Mouse (Mus musculus): ENCODE data around the gene Abca14. TPM values are rescaled to one million over a fixed set of nuclear protein-coding genes. Genes with fewer than 3 reads are reported as not detected.
A peak's percentile ranks its signal among the peaks of the same experiment; 100 is the strongest.
"Not testable (repeated sequence)": the region's sequence is repeated elsewhere in the genome, so short reads cannot be mapped to it uniquely, and the experiment has no call there.

Abca14 gene
- total and polyA plus RNA-seq, 3 experiments = not detected

DNA sequence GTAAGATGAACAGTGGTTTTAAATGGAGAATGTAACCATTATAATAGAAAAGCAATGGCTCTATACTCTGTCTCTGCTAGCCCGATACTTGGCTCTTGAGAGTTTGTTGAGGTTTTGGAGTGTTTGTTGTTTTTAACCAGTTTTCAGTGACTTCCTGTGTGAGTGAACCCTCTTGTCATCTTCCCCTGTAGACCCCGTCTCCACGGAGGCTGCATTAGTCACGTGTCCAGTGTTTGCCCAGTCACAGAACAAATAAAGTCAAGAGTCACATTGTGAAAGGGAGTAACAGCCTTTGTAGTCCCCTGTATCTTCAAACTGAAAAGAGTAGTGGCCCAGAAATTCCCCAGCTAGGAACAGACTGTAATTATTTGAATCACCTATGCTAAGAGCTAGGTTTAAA is 119.2 kb downstream of the Abca14 start:
- no peaks in the 10 kb centered on the region for H3K4me1 ChIP-seq (ENCODE audit: control insufficient read depth in 1 of 2, insufficient read depth in 2 of 2)
- H3K36me3 ChIP-seq (replicated peaks in 1 of 2; ENCODE audit: control insufficient read depth in 1 of 2, insufficient read depth in 1 of 2, low read length in 1 of 2) = no peaks in the 10 kb centered on the region
- H3K9ac ChIP-seq (ENCODE audit: insufficient read depth, low read depth) = no peak overlapping the region
- H3K27me3 ChIP-seq (replicated peaks) = no peaks in the 10 kb centered on the region
- H3K4me2 ChIP-seq (ENCODE audit: insufficient read depth, low read depth, poor library complexity, severe bottlenecking) = no peak overlapping the region
- in situ Hi-C loops (cut with MboI; ENCODE audit: low pct_ligation_motif_present, low pct_unique_long_range_greater_than_20kb, low sequenced_read_pairs) (loop anchor here (10.0 kb wide), 1 partner anchor 198 kb away; no protein-coding TSS in a partner anchor), dilution Hi-C loops (cut with MboI; ENCODE audit: extremely low pct_ligation_motif_present, extremely low pct_unique_long_range_greater_than_20kb, low sequenced_read_pairs) (no loop called here)
- H3K9me3 ChIP-seq (replicated peaks; ENCODE audit: low read length) = no peaks in the 10 kb centered on the region
- no peak for DNase-seq (ENCODE audit: extremely low read depth)
- no peak overlapping the region for H3K27ac ChIP-seq (ENCODE audit: insufficient read depth, low read depth)
- TF ChIP-seq USF2 (conservative IDR thresholded peaks at IDR 0.05; ENCODE audit: low read depth, low read length) (no peak), MEF2A (IDR thresholded peaks at IDR 0.05; ENCODE audit: borderline replicate concordance, low read depth, low read length) (no peak), POLR2A (IDR thresholded peaks at IDR 0.05; ENCODE audit: low read depth, low read length) (no peak), NRF1 (IDR thresholded peaks at IDR 0.05; ENCODE audit: low read depth, low read length) (no peak), ELF1 (IDR thresholded peaks at IDR 0.05; ENCODE audit: low read depth, low read length) (no peak)
- H3K79me2 ChIP-seq (replicated peaks; ENCODE audit: control insufficient read depth, extremely low read depth, insufficient read depth, poor library complexity, severe bottlenecking) = no peaks in the 10 kb centered on the region
- H3K4me3 ChIP-seq (replicated peaks in 1 of 3; ENCODE audit: low read depth in 2 of 3, low read length in 2 of 3, poor library complexity in 1 of 3) = no peak overlapping the region

DNA sequence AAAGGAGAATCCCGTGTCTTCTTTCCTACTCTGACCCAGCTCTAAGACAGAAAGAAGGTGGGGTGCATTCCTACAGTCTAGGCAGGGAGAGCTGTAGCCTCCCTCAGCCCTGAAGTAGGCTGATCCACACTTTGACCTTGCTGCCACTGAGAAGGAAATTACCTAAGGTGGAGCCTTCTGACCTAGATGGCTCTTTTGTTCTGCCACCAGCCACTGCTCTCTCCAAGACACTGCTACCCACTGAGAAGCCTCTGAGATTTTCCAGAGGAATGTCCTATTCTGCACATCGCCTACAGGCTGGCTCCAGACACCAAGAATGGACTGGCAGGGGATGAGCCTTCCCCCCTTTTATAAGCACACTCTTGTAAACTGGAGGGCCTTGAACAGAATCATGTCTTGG is 122.2 kb downstream of the Abca14 start:
- H3K27ac ChIP-seq (ENCODE audit: insufficient read depth, low read depth); H3K79me2 ChIP-seq (replicated peaks; ENCODE audit: control insufficient read depth, extremely low read depth, insufficient read depth, poor library complexity, severe bottlenecking); dilution Hi-C loops (cut with MboI; ENCODE audit: extremely low pct_ligation_motif_present, extremely low pct_unique_long_range_greater_than_20kb, low sequenced_read_pairs); H3K4me1 ChIP-seq (ENCODE audit: control insufficient read depth in 1 of 2, insufficient read depth in 2 of 2); H3K9me3 ChIP-seq (replicated peaks; ENCODE audit: low read length); DNase-seq (ENCODE audit: extremely low read depth); H3K4me3 ChIP-seq (replicated peaks in 1 of 3; ENCODE audit: low read depth in 2 of 3, low read length in 2 of 3, poor library complexity in 1 of 3); H3K27me3 ChIP-seq (replicated peaks); H3K4me2 ChIP-seq (ENCODE audit: insufficient read depth, low read depth, poor library complexity, severe bottlenecking); H3K36me3 ChIP-seq (replicated peaks in 1 of 2; ENCODE audit: control insufficient read depth in 1 of 2, insufficient read depth in 1 of 2, low read length in 1 of 2); H3K9ac ChIP-seq (ENCODE audit: insufficient read depth, low read depth): not testable (repeated sequence)
- in situ Hi-C loops (cut with MboI; ENCODE audit: low pct_ligation_motif_present, low pct_unique_long_range_greater_than_20kb, low sequenced_read_pairs) = loop anchor here (10.0 kb wide), 1 partner anchor 201 kb away; no protein-coding TSS in a partner anchor

DNA sequence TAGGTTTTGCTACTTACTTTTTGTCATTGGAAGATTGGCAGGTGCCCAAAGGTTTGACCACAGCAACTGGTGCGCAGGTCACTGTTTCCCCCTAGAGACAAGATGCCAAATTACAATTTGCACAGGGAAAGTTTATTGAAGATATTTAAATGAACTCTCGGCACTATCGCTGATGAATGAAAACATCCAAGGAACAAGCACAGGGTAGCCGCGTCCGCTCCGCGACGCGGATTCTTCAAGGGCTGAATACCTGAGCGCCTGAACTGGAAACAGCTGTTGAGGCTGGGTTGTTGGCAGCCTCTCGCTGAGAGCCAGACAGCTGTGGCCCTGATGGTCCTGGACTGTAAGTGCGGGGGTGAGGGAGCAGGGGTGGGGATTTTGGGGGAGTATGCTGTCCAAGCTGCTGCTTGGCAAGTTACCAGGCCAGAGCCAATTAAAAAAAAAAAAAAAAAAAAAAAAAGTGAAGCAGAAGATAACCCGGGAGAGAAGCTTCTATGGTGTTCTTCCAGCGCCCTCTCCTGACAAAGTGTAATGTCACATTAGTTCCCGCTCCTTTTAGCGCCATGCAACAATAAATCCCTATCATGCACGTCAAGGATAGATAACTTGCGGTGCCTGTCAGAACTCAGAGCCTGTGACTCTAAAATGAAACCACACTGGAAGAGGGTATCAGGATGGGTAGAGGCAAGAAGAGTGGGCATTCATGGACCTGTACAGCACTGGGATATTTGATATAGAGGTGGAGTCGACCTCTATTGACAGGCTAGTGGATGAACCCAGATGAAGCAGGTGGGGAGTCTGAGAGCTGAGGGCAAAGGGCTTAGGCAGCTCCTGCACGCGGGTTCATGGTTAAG is 123.7 kb downstream of the Abca14 start:
- Histone ChIP-seq H3K4me2 (ENCODE audit: insufficient read depth, low read depth, poor library complexity, severe bottlenecking) (peak overlapping the region; percentile 39), H3K4me1 (ENCODE audit: control insufficient read depth in 1 of 2, insufficient read depth in 2 of 2) (no peaks in the 10 kb centered on the region), H3K27me3 (replicated peaks) (peaks cover 6% of the 10 kb centered on the region), H3K79me2 (replicated peaks; ENCODE audit: control insufficient read depth, extremely low read depth, insufficient read depth, poor library complexity, severe bottlenecking) (no peaks in the 10 kb centered on the region), H3K9me3 (replicated peaks; ENCODE audit: low read length) (no peaks in the 10 kb centered on the region), H3K27ac (ENCODE audit: insufficient read depth, low read depth) (no peak overlapping the region), H3K9ac (ENCODE audit: insufficient read depth, low read depth) (no peak overlapping the region), H3K4me3 (replicated peaks in 1 of 3; ENCODE audit: low read depth in 2 of 3, low read length in 2 of 3, poor library complexity in 1 of 3) (no peak overlapping the region), H3K36me3 (replicated peaks in 1 of 2; ENCODE audit: control insufficient read depth in 1 of 2, insufficient read depth in 1 of 2, low read length in 1 of 2) (no peaks in the 10 kb centered on the region)
- in situ Hi-C loops (cut with MboI; ENCODE audit: low pct_ligation_motif_present, low pct_unique_long_range_greater_than_20kb, low sequenced_read_pairs) (loop anchor here (10.0 kb wide), 1 partner anchor 203 kb away; no protein-coding TSS in a partner anchor), dilution Hi-C loops (cut with MboI; ENCODE audit: extremely low pct_ligation_motif_present, extremely low pct_unique_long_range_greater_than_20kb, low sequenced_read_pairs) (no loop called here)
- DNase-seq (ENCODE audit: extremely low read depth) = peak; percentile 26
- TF ChIP-seq MYC (IDR thresholded peaks at IDR 0.05; ENCODE audit: low read depth, low read length) (no peak), MAX (IDR thresholded peaks at IDR 0.05; ENCODE audit: low read length) (no peak), JUN (IDR thresholded peaks at IDR 0.05; ENCODE audit: insufficient read depth, low read depth, low read length) (no peak), MAZ (IDR thresholded peaks at IDR 0.05; ENCODE audit: low read depth, low read length) (no peak), ETS1 (conservative IDR thresholded peaks at IDR 0.05; ENCODE audit: low read depth, low read length) (no peak), TBP (conservative IDR thresholded peaks at IDR 0.05; ENCODE audit: low read depth, low read length) (no peak), MXI1 (IDR thresholded peaks at IDR 0.05; ENCODE audit: low read depth, low read length) (no peak), TCF12 (IDR thresholded peaks at IDR 0.05; ENCODE audit: low read depth, low read length) (no peak), BHLHE40 (IDR thresholded peaks at IDR 0.05; ENCODE audit: low read depth, low read length) (no peak), SMC3 (IDR thresholded peaks at IDR 0.05; ENCODE audit: low read depth, low read length) (peak; percentile 39), ZNF384 (IDR thresholded peaks at IDR 0.05; ENCODE audit: low read depth, low read length) (peak; percentile 89), USF1 (IDR thresholded peaks at IDR 0.05; ENCODE audit: low read depth, low read length) (no peak), MEF2A (IDR thresholded peaks at IDR 0.05; ENCODE audit: borderline replicate concordance, low read depth, low read length) (no peak), HCFC1 (IDR thresholded peaks at IDR 0.05; ENCODE audit: low read depth, low read length) (no peak), ZC3H11A (IDR thresholded peaks at IDR 0.05; ENCODE audit: low read depth, low read length) (no peak), UBTF (IDR thresholded peaks at IDR 0.05; ENCODE audit: low read depth, low read length) (no peak), CTCF (conservative IDR thresholded peaks at IDR 0.05 in 1 of 2, IDR thresholded peaks at IDR 0.05 in 1 of 2; ENCODE audit: low read depth in 2 of 2, low read length in 2 of 2) (peak in 1 of 2 experiments; percentile 59; a peak in 2 of 4 replicates), RAD21 (IDR thresholded peaks at IDR 0.05; ENCODE audit: low read depth, low read length) (peak; percentile 50), NRF1 (IDR thresholded peaks at IDR 0.05; ENCODE audit: low read depth, low read length) (no peak)

All from CH12.LX (cell line).